Mouse (Mus musculus): ENCODE results near the gene Nob1.

DNA sequence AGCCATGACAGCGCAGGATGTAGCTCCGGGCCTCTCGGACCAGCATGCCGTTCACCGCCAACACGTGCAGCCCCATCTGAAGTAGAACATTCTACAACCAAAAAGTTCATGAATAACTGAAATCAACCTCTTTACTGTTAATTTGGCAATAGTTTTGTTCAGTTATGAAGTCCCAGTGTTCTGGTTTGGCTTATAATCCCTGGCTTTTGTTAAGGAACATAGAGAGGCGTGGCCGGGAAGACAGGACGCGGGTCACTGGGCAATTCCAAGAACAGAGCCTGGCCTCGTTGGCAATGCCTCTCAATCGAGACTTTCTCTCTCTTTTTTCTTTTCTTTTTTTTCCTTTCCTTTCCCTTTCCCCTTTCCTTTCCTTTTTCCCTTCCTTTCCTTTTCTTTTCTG, 7.8 kb downstream of the Nob1 start:
- no peak for TF ChIP-seq CTCF (IDR thresholded peaks at IDR 0.05; ENCODE audit: borderline replicate concordance, control insufficient read depth, extremely low read depth, insufficient read depth, low read length, poor library complexity)
- TF ChIP-seq POLR2A (IDR thresholded peaks at IDR 0.05; ENCODE audit: control insufficient read depth, extremely low read depth, insufficient read depth, low read length, poor library complexity), result no peak

Measured in thymus, adult 2 months (tissue).